Mouse (Mus musculus): Measurements from ENCODE around the gene Epha1. TPM values are rescaled to one million over a fixed set of nuclear protein-coding genes. Genes with fewer than 3 reads are reported as not detected.

Epha1 gene
- total RNA-seq, 4 experiments from 2014 or later: 0.46 to 1.6 (median 0.99) TPM

- DNase-seq: no peak
Measured at GRCm38 (mm10) chr6:42373669-42374430, 782 bp upstream of the Epha1 start.

- no peak for DNase-seq
Measured at GRCm38 (mm10) chr6:42372421-42372815, 650 bp downstream of the Epha1 start.

- DNase-seq: no peak
Measured at GRCm38 (mm10) chr6:42372001-42372400, 1.1 kb downstream of the Epha1 start.

GRCm38 (mm10) chr6:42370630-42371363, 2.3 kb downstream of the Epha1 start:
- no peak for DNase-seq

- no peak for DNase-seq
Measured at GRCm38 (mm10) chr6:42369870-42370269, 3.2 kb downstream of the Epha1 start.

GRCm38 (mm10) chr6:42365215-42365614, 7.9 kb downstream of the Epha1 start:
- no peak for DNase-seq

- DNase-seq: no peak
Measured at GRCm38 (mm10) chr6:42364607-42365006, 8.5 kb downstream of the Epha1 start.

GRCm38 (mm10) chr6:42364066-42364465, 9.0 kb downstream of the Epha1 start:
- no peak for DNase-seq

GRCm38 (mm10) chr6:42362974-42363373, 10.1 kb downstream of the Epha1 start:
- DNase-seq: no peak

GRCm38 (mm10) chr6:42362497-42362896, 10.6 kb downstream of the Epha1 start:
- no peak for DNase-seq

- no peak for DNase-seq
Measured at GRCm38 (mm10) chr6:42362074-42362473, 11.0 kb downstream of the Epha1 start.

- DNase-seq: no peak
Measured at GRCm38 (mm10) chr6:42361041-42361895, 11.8 kb downstream of the Epha1 start.

GRCm38 (mm10) chr6:42360231-42360840, 12.7 kb downstream of the Epha1 start:
- DNase-seq: no peak

GRCm38 (mm10) chr6:42359364-42360147, 13.5 kb downstream of the Epha1 start:
- DNase-seq: no peak

GRCm38 (mm10) chr6:42358901-42359300, 14.2 kb downstream of the Epha1 start:
- DNase-seq: no peak

- DNase-seq: no peak
Measured at GRCm38 (mm10) chr6:42357901-42358300, 15.2 kb downstream of the Epha1 start.

- DNase-seq: no peak
Measured at GRCm38 (mm10) chr6:42356913-42357312, 16.2 kb downstream of the Epha1 start.

GRCm38 (mm10) chr6:42355794-42356600, 17.1 kb downstream of the Epha1 start:
- no peak for DNase-seq

- no peak for DNase-seq
Measured at GRCm38 (mm10) chr6:42355366-42355765, 17.7 kb downstream of the Epha1 start.
